Mouse (Mus musculus): Measurements from ENCODE around the gene Pdia6. TPM values are rescaled to one million over a fixed set of nuclear protein-coding genes. Genes with fewer than 3 reads are reported as not detected.

Gene Pdia6
- 129 TPM for polyA plus RNA-seq (2017; shearing (Covaris generic))

DNA sequence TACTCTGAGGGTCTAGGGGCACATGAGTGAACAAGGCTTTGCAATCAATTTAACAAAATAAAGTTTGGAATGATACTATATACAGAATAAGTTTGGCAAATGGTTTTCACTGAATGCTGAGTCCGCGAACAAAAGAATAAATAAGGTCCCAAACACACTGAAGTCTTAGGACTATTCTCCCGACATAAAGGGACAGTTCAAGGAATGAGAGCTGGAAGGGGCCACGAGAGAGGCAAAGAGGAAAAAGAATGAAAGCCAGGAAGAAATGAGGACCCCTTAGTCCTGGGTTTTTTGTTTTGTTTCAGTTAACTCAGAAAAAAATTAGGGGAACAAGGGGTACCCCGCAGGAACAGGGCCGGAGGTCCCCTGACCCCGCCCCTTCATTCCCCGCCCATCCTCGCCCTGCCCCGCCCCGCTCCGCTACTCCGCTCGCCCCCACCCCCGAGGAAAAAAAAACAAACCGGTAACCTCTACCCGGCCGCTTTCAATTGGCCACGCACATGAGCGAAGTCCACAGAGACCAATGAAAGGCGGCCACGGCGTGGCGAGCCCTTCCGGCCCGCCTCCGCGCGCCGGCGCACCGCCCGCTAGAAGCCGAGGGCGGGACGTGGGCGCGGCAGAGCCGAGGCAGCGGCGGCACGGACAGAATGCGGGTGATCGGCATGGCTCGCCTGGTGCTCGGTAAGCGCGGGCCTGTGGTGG, at the start of gene Pdia6:
TSS of gene Pdia6 (plus strand) at position 575 of the 702 bp plus-strand sequence.

DNA sequence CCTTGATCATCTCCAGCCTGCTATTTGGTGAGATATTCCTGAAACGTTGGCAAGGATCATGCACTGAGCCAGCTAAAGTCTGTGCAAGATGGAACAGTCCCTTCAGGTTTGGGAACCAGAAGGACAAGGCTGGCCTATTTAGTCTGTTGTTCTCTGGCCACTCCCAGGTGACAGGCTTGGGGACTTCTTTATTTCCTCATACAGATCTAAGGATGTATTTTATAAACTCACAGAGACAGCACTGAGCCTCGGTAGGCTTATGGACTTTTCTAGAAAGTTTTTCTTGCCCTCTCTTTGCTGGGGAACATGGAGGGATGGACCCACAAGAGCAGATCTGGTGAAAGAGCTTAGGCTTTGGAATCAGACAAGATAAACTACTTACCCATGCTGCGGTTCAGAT, 62.9 kb downstream of the Pdia6 start, which contains the start of gene Atp6v1c2:
TSS of gene Atp6v1c2 (minus strand) at position 101 of the 400 bp plus-strand sequence.

Other genes with a start within 250 kb of the Pdia6 start
- gene Kcnf1, start 89.7 kb upstream of the Pdia6 start, polyA plus RNA-seq (2017; shearing (Covaris generic)) = not detected
- gene Atp6v1c2, start 62.8 kb downstream of the Pdia6 start, polyA plus RNA-seq (2017; shearing (Covaris generic)) = 1.3 TPM
- 39.9 TPM for gene Nol10, start 81.9 kb downstream of the Pdia6 start, polyA plus RNA-seq (2017; shearing (Covaris generic))

All from effector memory CD4-positive, alpha-beta T cell, adult 7 months (primary cell).